Mouse (Mus musculus): ENCODE data around the gene Ppm1m. TPM values are rescaled to one million over a fixed set of nuclear protein-coding genes. Genes with fewer than 3 reads are reported as not detected.

The Ppm1m gene
- polyA plus RNA-seq, 1 experiment: 24.1 TPM

DNA sequence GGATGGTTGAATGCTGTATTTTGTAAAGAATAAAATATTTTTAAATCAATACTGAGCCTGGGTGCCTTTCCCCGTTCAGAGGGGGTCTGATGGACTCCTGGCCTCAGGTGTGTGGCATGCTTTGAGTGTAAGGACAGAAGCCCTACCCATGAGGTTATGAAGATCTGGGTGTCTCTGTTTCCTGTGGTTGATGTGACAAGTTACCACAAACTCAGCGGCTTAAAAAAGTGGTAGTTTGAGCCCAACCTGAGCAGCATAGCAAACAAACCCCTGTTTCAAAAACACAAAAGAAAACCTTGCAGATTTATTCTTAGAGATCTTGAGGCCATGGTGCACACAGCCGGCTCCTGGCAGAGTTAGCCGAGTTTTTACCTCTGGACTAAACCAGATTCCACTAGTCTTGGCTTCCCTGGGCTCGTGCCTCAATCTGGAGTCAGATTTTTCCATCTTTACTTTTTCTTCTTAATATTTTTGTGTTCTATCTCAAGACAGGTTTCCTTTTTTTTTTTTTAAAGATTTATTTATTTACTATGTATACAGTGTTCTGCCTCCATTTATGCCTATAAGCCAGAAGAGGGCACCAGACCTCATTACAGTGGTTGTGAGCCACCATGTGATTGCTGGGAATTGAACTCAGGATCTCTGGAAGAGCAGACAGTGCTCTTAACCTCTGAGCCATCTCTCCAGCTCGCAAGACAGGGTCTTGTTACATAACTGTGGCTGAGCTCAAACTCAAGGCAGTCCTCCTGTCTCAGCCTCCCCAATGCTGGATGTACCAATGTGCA lies 16.0 kb upstream of the Ppm1m start:
- TF ChIP-seq POLR2A (IDR thresholded peaks at IDR 0.05; ENCODE audit: borderline replicate concordance, extremely low read depth, insufficient read depth, insufficient read length, poor library complexity, severe bottlenecking) (no peak), CTCF (IDR thresholded peaks at IDR 0.05; ENCODE audit: borderline replicate concordance, extremely low read depth, insufficient read depth, insufficient read length) (no peak)
- no peak for DNase-seq (ENCODE audit: low read depth)

- DNase-seq (ENCODE audit: low read depth): no peak
- TF ChIP-seq POLR2A (IDR thresholded peaks at IDR 0.05; ENCODE audit: borderline replicate concordance, extremely low read depth, insufficient read depth, insufficient read length, poor library complexity, severe bottlenecking) (no peak), CTCF (IDR thresholded peaks at IDR 0.05; ENCODE audit: borderline replicate concordance, extremely low read depth, insufficient read depth, insufficient read length) (no peak)
Observed at GRCm38 (mm10) chr9:106212594-106212981, 13.0 kb upstream of the Ppm1m start.

GRCm38 (mm10) chr9:106211680-106212593 lies 12.4 kb upstream of the Ppm1m start:
- TF ChIP-seq CTCF (IDR thresholded peaks at IDR 0.05; ENCODE audit: borderline replicate concordance, extremely low read depth, insufficient read depth, insufficient read length) (peak; percentile 100), POLR2A (IDR thresholded peaks at IDR 0.05; ENCODE audit: borderline replicate concordance, extremely low read depth, insufficient read depth, insufficient read length, poor library complexity, severe bottlenecking) (peak; percentile 12; the same call in 1 of the 2 replicates)
- DNase-seq (ENCODE audit: low read depth): peak; percentile 95

DNA sequence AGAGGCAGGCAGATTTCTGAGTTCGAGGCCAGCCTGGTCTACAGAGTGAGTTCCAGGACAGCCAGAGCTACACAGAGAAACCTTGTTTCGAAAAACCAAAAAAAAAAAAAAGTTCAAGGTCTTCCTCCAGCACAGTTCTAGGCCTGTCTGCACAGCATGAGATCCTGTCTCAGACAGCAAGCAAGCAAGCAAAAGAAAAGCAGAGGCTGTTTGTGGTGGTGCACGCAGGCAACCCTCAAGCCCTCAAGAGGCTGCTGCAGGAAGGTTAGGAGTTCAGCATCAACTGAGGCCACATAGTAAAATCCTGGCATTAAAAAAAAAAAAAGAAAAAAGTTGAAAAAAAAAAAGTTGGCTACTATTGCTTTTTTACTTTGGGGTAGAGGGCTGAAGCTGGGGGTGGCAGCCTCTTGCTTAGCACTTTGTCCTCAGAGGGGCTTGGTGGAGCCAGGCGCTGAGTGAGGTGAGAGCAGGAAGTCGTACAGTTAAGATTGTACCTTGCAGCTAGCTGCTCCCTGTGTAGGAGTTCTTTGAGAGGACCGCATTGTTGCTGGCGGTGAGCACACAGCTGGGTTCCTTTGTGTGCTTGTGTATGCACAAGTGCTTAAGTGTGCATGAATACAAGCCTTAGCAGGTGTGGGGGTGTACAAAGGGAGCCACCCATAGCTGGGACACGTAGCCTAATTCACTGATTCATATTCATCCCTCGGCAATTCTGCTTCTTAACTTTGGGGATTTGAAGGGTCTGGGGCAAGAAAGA lies 11.5 kb upstream of the Ppm1m start:
- TF ChIP-seq CTCF (IDR thresholded peaks at IDR 0.05; ENCODE audit: borderline replicate concordance, extremely low read depth, insufficient read depth, insufficient read length): no peak
- TF ChIP-seq POLR2A (IDR thresholded peaks at IDR 0.05; ENCODE audit: borderline replicate concordance, extremely low read depth, insufficient read depth, insufficient read length, poor library complexity, severe bottlenecking): no peak
- DNase-seq (ENCODE audit: low read depth): peak; percentile 47

- DNase-seq (ENCODE audit: low read depth): no peak
- TF ChIP-seq POLR2A (IDR thresholded peaks at IDR 0.05; ENCODE audit: borderline replicate concordance, extremely low read depth, insufficient read depth, insufficient read length, poor library complexity, severe bottlenecking) (no peak), CTCF (IDR thresholded peaks at IDR 0.05; ENCODE audit: borderline replicate concordance, extremely low read depth, insufficient read depth, insufficient read length) (no peak)
Observed at GRCm38 (mm10) chr9:106209954-106210353, 10.4 kb upstream of the Ppm1m start.

DNA sequence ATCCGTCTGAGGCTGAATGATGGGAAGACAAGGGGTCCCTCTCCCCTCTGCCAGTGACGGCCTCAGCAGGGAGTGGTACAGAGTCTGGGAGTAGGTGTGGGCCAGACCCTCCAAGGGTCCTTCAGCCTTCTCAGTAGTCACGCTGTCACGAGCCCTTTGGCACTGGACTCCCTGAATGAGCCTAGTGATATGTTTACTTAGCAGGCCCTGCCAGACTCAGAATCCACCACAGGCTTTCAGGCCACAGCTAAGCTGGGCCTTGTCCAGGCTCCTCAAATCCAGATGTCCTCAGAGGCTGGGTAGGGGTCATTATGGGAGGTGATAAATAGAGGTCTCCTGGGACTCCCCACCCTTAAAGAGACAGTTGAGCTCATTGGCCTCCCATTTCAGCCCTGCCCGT lies 8.6 kb upstream of the Ppm1m start:
- DNase-seq (ENCODE audit: low read depth): no peak
- TF ChIP-seq CTCF (IDR thresholded peaks at IDR 0.05; ENCODE audit: borderline replicate concordance, extremely low read depth, insufficient read depth, insufficient read length) (no peak), POLR2A (IDR thresholded peaks at IDR 0.05; ENCODE audit: borderline replicate concordance, extremely low read depth, insufficient read depth, insufficient read length, poor library complexity, severe bottlenecking) (no peak)

DNA sequence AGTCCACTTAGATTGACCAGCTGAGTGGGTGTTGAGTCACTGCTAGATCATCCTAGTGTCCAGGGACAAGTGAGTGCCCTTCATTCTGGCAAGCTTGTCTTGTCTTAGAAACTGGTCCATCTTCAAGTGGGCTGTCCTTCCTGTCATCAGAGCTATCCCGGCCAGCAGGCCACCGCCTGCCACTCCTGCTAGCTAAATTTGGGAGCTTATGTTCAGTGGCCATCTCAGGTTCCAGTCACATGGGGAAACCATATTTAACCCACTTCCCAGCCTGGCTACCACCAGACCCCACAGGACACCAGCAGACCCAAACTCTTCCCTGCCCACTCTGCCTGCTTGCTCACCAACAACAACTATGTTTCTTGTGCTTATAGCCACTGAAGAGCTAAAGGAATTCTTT lies 7.0 kb upstream of the Ppm1m start:
- no peak for DNase-seq (ENCODE audit: low read depth)
- TF ChIP-seq POLR2A (IDR thresholded peaks at IDR 0.05; ENCODE audit: borderline replicate concordance, extremely low read depth, insufficient read depth, insufficient read length, poor library complexity, severe bottlenecking) (no peak), CTCF (IDR thresholded peaks at IDR 0.05; ENCODE audit: borderline replicate concordance, extremely low read depth, insufficient read depth, insufficient read length) (no peak)

GRCm38 (mm10) chr9:106205713-106206290 lies 6.3 kb upstream of the Ppm1m start:
- DNase-seq (ENCODE audit: low read depth): no peak
- TF ChIP-seq CTCF (IDR thresholded peaks at IDR 0.05; ENCODE audit: borderline replicate concordance, extremely low read depth, insufficient read depth, insufficient read length) (no peak), POLR2A (IDR thresholded peaks at IDR 0.05; ENCODE audit: borderline replicate concordance, extremely low read depth, insufficient read depth, insufficient read length, poor library complexity, severe bottlenecking) (no peak)

GRCm38 (mm10) chr9:106203990-106204851 lies 4.7 kb upstream of the Ppm1m start:
- no peak for DNase-seq (ENCODE audit: low read depth)
- no peak for TF ChIP-seq CTCF (IDR thresholded peaks at IDR 0.05; ENCODE audit: borderline replicate concordance, extremely low read depth, insufficient read depth, insufficient read length)
- TF ChIP-seq POLR2A (IDR thresholded peaks at IDR 0.05; ENCODE audit: borderline replicate concordance, extremely low read depth, insufficient read depth, insufficient read length, poor library complexity, severe bottlenecking): no peak
